Mouse (Mus musculus) C2C12 (cell line): ENCODE data around the gene Mt2.

Experiments used
- CEBPB ChIP-seq: IDR thresholded peaks from one replicate; pipeline ENCODE4 v1.6.1; 2011; ENCODE audit warnings: low read depth, mild to moderate bottlenecking, control low read depth, moderate library complexity
- CTCF ChIP-seq: IDR thresholded peaks from one replicate; pipeline ENCODE4 v1.5.1; 2011; ENCODE audit not compliant: control insufficient read depth, insufficient read depth, insufficient read length
- FOSL1 ChIP-seq: IDR thresholded peaks from one replicate; pipeline ENCODE4 v1.8.0; 2011; ENCODE audit warnings: mild to moderate bottlenecking, low read length; ENCODE audit not compliant: poor library complexity, insufficient read depth, severe bottlenecking
- MAX ChIP-seq: IDR thresholded peaks from one replicate; pipeline ENCODE4 v1.6.1; 2011; ENCODE audit warnings: mild to moderate bottlenecking, control low read depth
- MYOD1 ChIP-seq: IDR thresholded peaks from one replicate; pipeline ENCODE4 v1.6.1; 2011; ENCODE audit warnings: low read depth; ENCODE audit not compliant: control insufficient read depth, insufficient read length
- MYOG ChIP-seq: IDR thresholded peaks from one replicate; pipeline ENCODE4 v1.6.1; 2011; ENCODE audit not compliant: control insufficient read depth, insufficient read length; ENCODE audit errors: extremely low read depth
- USF1 ChIP-seq: IDR thresholded peaks from one replicate; pipeline ENCODE4 v1.6.1; 2011; ENCODE audit warnings: low read depth, mild to moderate bottlenecking, control low read depth, moderate library complexity

DNA sequence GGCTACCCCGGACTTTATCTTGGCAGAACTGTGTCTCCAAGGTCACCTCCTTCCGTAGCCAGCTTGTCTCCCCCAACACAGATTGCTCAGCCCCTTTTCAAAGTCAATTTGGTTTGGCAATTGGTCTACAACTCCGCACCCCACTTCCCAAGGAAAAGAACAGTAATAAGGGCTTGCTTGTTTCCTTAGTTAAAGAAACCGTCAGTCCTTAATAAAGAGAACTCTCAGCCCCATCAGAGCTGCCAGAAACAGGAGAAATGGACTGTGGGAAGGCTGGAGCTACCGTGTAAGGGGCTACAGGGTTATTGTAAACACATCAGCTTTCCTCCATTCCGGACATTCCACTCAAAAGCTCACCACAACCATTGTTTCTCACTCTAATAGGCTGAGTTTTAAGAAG lies 17.9 kb upstream of the Mt2 start:
- no peak for TF ChIP-seq CTCF
- no peak for TF ChIP-seq MAX
- no peak for TF ChIP-seq CEBPB
- TF ChIP-seq MYOG, result no peak
- TF ChIP-seq USF1, result no peak
- TF ChIP-seq FOSL1, result no peak
- TF ChIP-seq MYOD1, result no peak
